Mouse (Mus musculus) kidney, postnatal 0 days (tissue): ENCODE measurements around the gene Trank1. TPM values are rescaled to one million over a fixed set of nuclear protein-coding genes. Genes with fewer than 3 reads are reported as not detected.
A peak's percentile ranks its signal among the peaks of the same experiment; 100 is the strongest.

Experiments
- ATAC-seq: fragments of 200-750 bp; cut with Nextera tagmentation; replicated peaks from 2 replicates; pipeline ENCODE4 v1.8.0; 2017; ENCODE audit warnings: low read depth, moderate number of reproducible peaks, moderate TSS enrichment, moderate library complexity; ENCODE audit not compliant: low FRiP score
- DNase-seq: peaks from one replicate; pipeline ENCODE4 v3.0.0-alpha.2; 2016; ENCODE audit warnings: low spot score
- H3K27ac ChIP-seq: fragments of 300-500 bp; sonication (generic); 2 replicates; pipeline ENCODE4 v1.5.1; 2014; ENCODE audit warnings: mild to moderate bottlenecking
- H3K27me3 ChIP-seq: fragments of 300-500 bp; sonication (generic); 2 replicates; pipeline ENCODE4 v1.6.1; 2014; ENCODE audit warnings: low read length, mixed read lengths; ENCODE audit not compliant: insufficient read depth
- H3K36me3 ChIP-seq: fragments of 300-500 bp; sonication (generic); 2 replicates; pipeline ENCODE4 v1.6.1; 2014; ENCODE audit warnings: low read length, mixed read lengths; ENCODE audit not compliant: insufficient read depth
- H3K4me1 ChIP-seq: fragments of 300-500 bp; sonication (generic); replicated peaks from 2 replicates; pipeline ENCODE4 v1.6.1; 2014; ENCODE audit warnings: antibody characterized with exemption, low read length, mixed read lengths; ENCODE audit not compliant: insufficient read depth
- H3K4me2 ChIP-seq: fragments of 300-500 bp; sonication (generic); 2 replicates; pipeline ENCODE4 v1.6.1; 2014; ENCODE audit warnings: mild to moderate bottlenecking, low read length, moderate library complexity, mixed read lengths
- H3K4me3 ChIP-seq: fragments of 300-500 bp; sonication (generic); replicated peaks from 2 replicates; pipeline ENCODE4 v1.5.1; 2014; ENCODE audit warnings: low read depth, low read length
- H3K9ac ChIP-seq: fragments of 300-500 bp; sonication (generic); 2 replicates; pipeline ENCODE4 v1.6.1; 2014; ENCODE audit warnings: low read depth, low read length
- H3K9me3 ChIP-seq: fragments of 300-500 bp; sonication (generic); replicated peaks from 2 replicates; pipeline ENCODE4 v1.6.1; 2016; ENCODE audit warnings: low read length, inconsistent platforms, mixed read lengths
- CTCF ChIP-seq: IDR thresholded peaks from 2 replicates; pipeline ENCODE4 v1.5.1; 2016; ENCODE audit warnings: antibody characterized with exemption, low read depth, mild to moderate bottlenecking, moderate library complexity
- WGBS: fragments of 180-500 bp; shearing (Covaris S2); extraction: QIAGEN DNeasy Blood & Tissue Kit; methylation state at CpG from one replicate; pipeline ENCODE4 v1.1.7; 2014; 5-methylcytosine and 5-hydroxymethylcytosine counted together
- polyA plus RNA-seq: library from polyadenylated mRNA; unstranded; fragments of >200 nt; fragmentation: Nextera tagmentation; extraction: Ambion mirVana; gene quantifications from 2 replicates; pipeline ENCODE4 v1.2.1, GENCODE M21; 2015

The Trank1 gene
- polyA plus RNA-seq, 1 experiment from 2014 or later = 1.0 TPM

- no peak overlapping the region for H3K9ac ChIP-seq
- no peaks in the 10 kb centered on the region for H3K4me1 ChIP-seq
- 87% methylated on average over 4 of the region's 4 CpGs for WGBS
- ATAC-seq (no peak), DNase-seq (no peak)
- H3K36me3 ChIP-seq = no peaks in the 10 kb centered on the region
- no peak overlapping the region for H3K27ac ChIP-seq
- no peaks in the 10 kb centered on the region for H3K27me3 ChIP-seq
- H3K4me2 ChIP-seq = no peak overlapping the region
- no peaks in the 10 kb centered on the region for H3K9me3 ChIP-seq
- H3K4me3 ChIP-seq = no peak overlapping the region
- no peak for TF ChIP-seq CTCF
Measured at GRCm38 (mm10) chr9:111329881-111330280, 18.3 kb downstream of the Trank1 start.

GRCm38 (mm10) chr9:111333790-111334189, 22.3 kb downstream of the Trank1 start:
- H3K36me3 ChIP-seq = no peaks in the 10 kb centered on the region
- DNase-seq = no peak
- H3K4me1 ChIP-seq = no peaks in the 10 kb centered on the region
- H3K4me2 ChIP-seq = no peak overlapping the region
- no peak overlapping the region; the same call in 1 of the 2 replicates for H3K27ac ChIP-seq
- no peak for TF ChIP-seq CTCF
- H3K27me3 ChIP-seq = no peaks in the 10 kb centered on the region
- no peaks in the 10 kb centered on the region for H3K9me3 ChIP-seq
- no peak for ATAC-seq
- H3K9ac ChIP-seq = no peak overlapping the region
- H3K4me3 ChIP-seq = no peak overlapping the region
- 36% methylated on average over 2 of the region's 2 CpGs for WGBS

- DNase-seq (peak; percentile 13), ATAC-seq (peak; percentile 49; the same call in 1 of the 2 replicates)
- no peak for TF ChIP-seq CTCF
- H3K27me3 ChIP-seq = no peaks in the 10 kb centered on the region
- 47% methylated on average over 4 of the region's 4 CpGs for WGBS
- no peak overlapping the region for H3K9ac ChIP-seq
- no peak overlapping the region for H3K27ac ChIP-seq
- H3K4me2 ChIP-seq = no peak overlapping the region
- no peaks in the 10 kb centered on the region for H3K9me3 ChIP-seq
- no peaks in the 10 kb centered on the region for H3K4me1 ChIP-seq
- no peak overlapping the region for H3K4me3 ChIP-seq
- no peaks in the 10 kb centered on the region for H3K36me3 ChIP-seq
Measured at GRCm38 (mm10) chr9:111334555-111335164, 23.1 kb downstream of the Trank1 start.

- ATAC-seq = no peak
- Histone ChIP-seq H3K4me1 (no peaks in the 10 kb centered on the region), H3K27me3 (no peaks in the 10 kb centered on the region; the same call in 1 of the 2 replicates), H3K27ac (no peak overlapping the region), H3K9ac (no peak overlapping the region), H3K36me3 (no peaks in the 10 kb centered on the region), H3K4me3 (no peak overlapping the region), H3K4me2 (no peak overlapping the region), H3K9me3 (no peaks in the 10 kb centered on the region)
- WGBS = 81% methylated on average over 7 of the region's 7 CpGs
- no peak for TF ChIP-seq CTCF
- DNase-seq = no peak
Measured at GRCm38 (mm10) chr9:111351233-111351632, 39.7 kb downstream of the Trank1 start.

- Histone ChIP-seq H3K27ac (no peak overlapping the region), H3K4me2 (no peak overlapping the region), H3K4me1 (no peaks in the 10 kb centered on the region), H3K36me3 (no peaks in the 10 kb centered on the region), H3K27me3 (no peaks in the 10 kb centered on the region; the same call in 1 of the 2 replicates), H3K9me3 (no peaks in the 10 kb centered on the region), H3K9ac (no peak overlapping the region), H3K4me3 (no peak overlapping the region)
- no peak for TF ChIP-seq CTCF
- 73% methylated on average over 1 of the region's 1 CpGs for WGBS
- DNase-seq = no peak
- ATAC-seq = no peak
Measured at GRCm38 (mm10) chr9:111351641-111352040, 40.1 kb downstream of the Trank1 start.

- WGBS = 62% methylated on average over 3 of the region's 3 CpGs
- H3K4me3 ChIP-seq = no peak overlapping the region
- no peak for TF ChIP-seq CTCF
- DNase-seq (no peak), ATAC-seq (no peak)
- H3K4me2 ChIP-seq = no peak overlapping the region
- no peaks in the 10 kb centered on the region; the same call in 1 of the 2 replicates for H3K27me3 ChIP-seq
- no peaks in the 10 kb centered on the region for H3K36me3 ChIP-seq
- H3K9ac ChIP-seq = no peak overlapping the region
- H3K4me1 ChIP-seq = no peaks in the 10 kb centered on the region
- H3K27ac ChIP-seq = no peak overlapping the region
- H3K9me3 ChIP-seq = no peaks in the 10 kb centered on the region
Measured at GRCm38 (mm10) chr9:111352646-111353045, 41.1 kb downstream of the Trank1 start.

GRCm38 (mm10) chr9:111355041-111355440, 43.5 kb downstream of the Trank1 start:
- DNase-seq (no peak), ATAC-seq (no peak)
- no peaks in the 10 kb centered on the region; the same call in 1 of the 2 replicates for H3K27me3 ChIP-seq
- H3K4me1 ChIP-seq = no peaks in the 10 kb centered on the region
- WGBS = 65% methylated on average over 4 of the region's 4 CpGs
- H3K4me3 ChIP-seq = no peak overlapping the region
- no peak overlapping the region for H3K27ac ChIP-seq
- no peak overlapping the region for H3K9ac ChIP-seq
- no peak for TF ChIP-seq CTCF
- no peak overlapping the region for H3K4me2 ChIP-seq
- H3K9me3 ChIP-seq = no peaks in the 10 kb centered on the region
- no peaks in the 10 kb centered on the region for H3K36me3 ChIP-seq
